Mouse (Mus musculus) olfactory bulb, adult 2 months (tissue): ENCODE results near the gene Grasp.

Experiments
- CTCF ChIP-seq: fragments of 200-500 bp; IDR thresholded peaks from 2 replicates; pipeline ENCODE4 v1.5.1; 2012; ENCODE audit warnings: low read depth, mild to moderate bottlenecking, low read length, moderate library complexity; ENCODE audit not compliant: insufficient read depth
- POLR2A ChIP-seq: fragments of 200-500 bp; IDR thresholded peaks from 2 replicates; pipeline ENCODE4 v1.6.1; 2012; ENCODE audit warnings: mild to moderate bottlenecking, low read depth, low read length, moderate library complexity; ENCODE audit not compliant: insufficient read depth

GRCm38 (mm10) chr15:101198850-101199249 lies 25.1 kb upstream of the Grasp start:
- no peak for TF ChIP-seq CTCF
- TF ChIP-seq POLR2A, result no peak
